Mouse (Mus musculus): Measurements from ENCODE around the gene St6gal1. TPM values are rescaled to one million over a fixed set of nuclear protein-coding genes. Genes with fewer than 3 reads are reported as not detected.

St6gal1 gene
- polyA plus RNA-seq, 1 experiment from 2014 or later: 53.8 TPM

DNA sequence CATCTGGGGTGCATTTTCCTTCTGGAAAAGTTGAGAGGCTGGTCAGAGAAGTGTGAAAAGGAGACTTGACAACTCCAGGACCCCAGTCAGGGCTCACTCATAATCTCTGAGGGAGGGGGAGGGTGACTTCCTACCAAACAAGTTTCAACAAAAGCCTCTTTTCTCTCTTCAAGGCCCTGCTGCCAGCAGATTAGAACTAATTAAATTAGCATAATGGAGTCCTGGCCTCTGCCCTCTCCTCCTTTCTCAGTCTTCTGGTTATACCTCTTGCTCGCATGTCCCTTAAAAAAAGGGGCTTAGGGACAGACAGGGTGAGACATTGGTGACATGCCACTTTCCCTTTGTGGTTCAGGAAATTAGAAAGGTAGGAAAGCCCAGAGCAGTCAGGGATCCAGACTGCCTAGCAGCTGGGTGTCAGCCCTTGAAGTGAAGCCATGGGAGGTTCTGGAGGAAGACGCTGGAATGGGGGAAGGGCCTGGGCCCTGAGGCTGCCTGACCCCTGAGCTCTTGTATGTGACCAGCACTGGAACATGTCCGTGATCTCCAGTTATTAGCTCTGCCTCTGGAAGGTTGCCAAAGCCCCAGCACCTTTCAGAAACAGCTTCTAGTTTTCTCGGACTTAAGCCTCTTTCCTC, 34.4 kb downstream of the St6gal1 start:
- no peaks in the 10 kb centered on the region for H3K9me3 ChIP-seq
- H3K27ac ChIP-seq (replicated peaks): peak overlapping the region; percentile 17
- ATAC-seq (replicated peaks): peak; percentile 27; the same call in 1 of the 2 replicates
- H3K4me2 ChIP-seq (replicated peaks): no peak overlapping the region
- no peaks in the 10 kb centered on the region for H3K27me3 ChIP-seq
- H3K36me3 ChIP-seq: peaks cover 4% of the 10 kb centered on the region; the same call in 1 of the 2 replicates
- peaks cover 33% of the 10 kb centered on the region for H3K4me1 ChIP-seq
- H3K9ac ChIP-seq (replicated peaks): no peak overlapping the region
- H3K4me3 ChIP-seq: no peak overlapping the region
- WGBS: 3% methylated on average over 4 of the region's 4 CpGs

DNA sequence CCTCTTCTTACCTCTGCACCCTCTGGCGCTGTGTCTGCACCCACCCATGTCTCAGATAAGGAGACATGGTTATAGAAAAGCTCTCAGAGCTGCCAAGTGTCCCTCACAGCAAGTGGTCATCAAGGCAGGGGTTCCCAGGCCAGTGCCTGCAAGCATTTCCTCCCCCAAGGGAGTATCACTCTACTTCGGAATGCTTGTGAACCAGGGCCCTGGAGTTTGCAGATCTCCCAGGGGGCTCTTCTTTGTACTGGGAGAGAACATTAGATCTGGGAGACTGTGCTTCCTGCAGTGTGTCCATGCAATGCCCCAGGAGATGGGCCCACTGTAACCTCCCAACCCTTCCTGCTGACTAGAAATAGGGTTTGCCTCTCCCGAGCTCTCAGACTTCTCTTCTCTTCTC, 35.0 kb downstream of the St6gal1 start:
- H3K9me3 ChIP-seq: no peaks in the 10 kb centered on the region
- WGBS: 37% methylated on average over 3 of the region's 3 CpGs
- H3K4me2 ChIP-seq (replicated peaks): no peak overlapping the region
- no peak overlapping the region for H3K9ac ChIP-seq (replicated peaks)
- no peak for ATAC-seq (replicated peaks)
- peaks cover 27% of the 10 kb centered on the region for H3K4me1 ChIP-seq
- no peaks in the 10 kb centered on the region for H3K27me3 ChIP-seq
- H3K4me3 ChIP-seq: no peak overlapping the region
- peaks cover 11% of the 10 kb centered on the region for H3K36me3 ChIP-seq
- no peak overlapping the region for H3K27ac ChIP-seq (replicated peaks)

DNA sequence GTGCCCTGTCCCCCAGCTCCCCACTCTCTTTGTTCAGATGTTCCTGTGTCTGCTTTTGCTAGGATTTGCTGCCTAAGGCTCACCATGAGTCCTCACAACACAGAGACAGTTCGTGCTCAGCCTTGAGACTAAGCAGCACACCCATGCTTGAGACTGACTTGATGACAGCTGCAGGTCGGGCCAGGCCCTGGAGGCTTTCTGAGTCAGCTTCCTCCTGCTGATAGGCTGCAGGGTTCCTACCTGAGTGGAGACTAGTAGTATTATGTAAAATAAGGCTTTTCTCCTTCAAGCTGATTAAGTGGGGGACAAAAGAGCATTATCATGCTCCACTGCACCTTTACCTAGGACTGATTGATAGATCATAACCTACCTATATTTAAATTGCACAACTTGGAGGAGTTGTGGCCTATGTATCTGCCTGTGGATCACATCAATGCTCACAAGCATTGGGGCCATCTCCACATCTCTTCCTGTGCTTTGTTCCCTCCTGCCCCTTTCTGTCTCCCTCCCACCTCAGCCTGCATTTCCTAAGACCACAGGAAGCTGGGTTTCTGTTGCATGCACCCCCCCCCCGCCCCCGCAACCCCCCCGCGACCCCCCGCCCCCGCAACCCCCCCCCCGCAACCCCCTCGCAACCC, 37.7 kb downstream of the St6gal1 start:
- H3K9me3 ChIP-seq: no peaks in the 10 kb centered on the region
- H3K4me2 ChIP-seq (replicated peaks): no peak overlapping the region
- ATAC-seq (replicated peaks): no peak
- peaks cover 11% of the 10 kb centered on the region for H3K36me3 ChIP-seq
- H3K27me3 ChIP-seq: no peaks in the 10 kb centered on the region
- 8% methylated on average over 5 of the region's 10 CpGs for WGBS
- H3K27ac ChIP-seq (replicated peaks): no peak overlapping the region
- no peak overlapping the region for H3K4me3 ChIP-seq
- H3K4me1 ChIP-seq: peaks cover 35% of the 10 kb centered on the region
- H3K9ac ChIP-seq (replicated peaks): no peak overlapping the region

DNA sequence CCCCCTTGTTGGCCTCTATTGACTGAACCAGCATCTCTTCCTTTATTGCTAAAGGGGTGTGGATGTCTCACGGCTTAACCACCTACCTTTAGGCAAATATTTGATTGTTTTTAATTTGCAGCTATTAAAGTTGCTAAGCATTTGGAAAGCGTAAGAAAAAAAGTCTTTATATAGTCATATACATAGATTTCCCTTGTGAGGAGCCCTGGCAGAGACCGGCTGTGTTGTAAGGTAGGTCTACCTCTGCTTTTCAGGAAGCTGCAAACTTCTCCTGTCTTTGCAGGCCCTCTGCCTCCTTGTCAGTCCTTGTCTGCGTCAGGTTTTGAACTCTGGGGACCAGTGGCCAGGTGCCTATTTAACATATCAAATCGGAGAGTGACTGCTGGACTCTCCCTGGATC, 38.3 kb downstream of the St6gal1 start:
- Histone ChIP-seq H3K4me3 (no peak overlapping the region), H3K36me3 (peaks cover 11% of the 10 kb centered on the region), H3K27ac (replicated peaks) (no peak overlapping the region), H3K9me3 (no peaks in the 10 kb centered on the region), H3K4me1 (peaks cover 35% of the 10 kb centered on the region), H3K9ac (replicated peaks) (no peak overlapping the region), H3K27me3 (no peaks in the 10 kb centered on the region), H3K4me2 (replicated peaks) (no peak overlapping the region)
- no peak for ATAC-seq (replicated peaks)
- 36% methylated on average over 5 of the region's 5 CpGs for WGBS

DNA sequence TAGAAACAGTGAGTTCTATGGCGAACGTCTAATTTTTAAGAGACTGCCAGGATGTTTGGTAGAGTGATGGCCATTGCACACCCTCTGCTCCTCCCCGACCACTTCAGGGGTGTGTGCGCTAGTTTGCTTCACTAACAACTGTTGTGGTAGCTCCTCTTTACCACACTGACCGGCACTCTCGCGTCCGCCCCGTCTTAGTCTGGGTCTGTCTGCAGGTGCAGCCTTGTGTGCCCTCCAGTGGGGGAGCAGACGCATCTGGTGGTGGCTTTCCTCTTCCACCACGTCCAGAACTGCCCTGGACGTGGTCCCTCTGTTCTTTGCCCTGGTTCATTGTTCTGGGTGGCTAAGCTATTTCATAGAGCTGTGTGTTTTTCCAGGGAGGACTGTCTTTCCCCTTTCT, 40.5 kb downstream of the St6gal1 start:
- Histone ChIP-seq H3K36me3 (peaks cover 11% of the 10 kb centered on the region), H3K27me3 (no peaks in the 10 kb centered on the region), H3K4me3 (no peak overlapping the region), H3K9me3 (no peaks in the 10 kb centered on the region), H3K9ac (replicated peaks) (no peak overlapping the region), H3K27ac (replicated peaks) (no peak overlapping the region), H3K4me1 (peaks cover 26% of the 10 kb centered on the region), H3K4me2 (replicated peaks) (no peak overlapping the region)
- 87% methylated on average over 12 of the region's 12 CpGs for WGBS
- ATAC-seq (replicated peaks): no peak

DNA sequence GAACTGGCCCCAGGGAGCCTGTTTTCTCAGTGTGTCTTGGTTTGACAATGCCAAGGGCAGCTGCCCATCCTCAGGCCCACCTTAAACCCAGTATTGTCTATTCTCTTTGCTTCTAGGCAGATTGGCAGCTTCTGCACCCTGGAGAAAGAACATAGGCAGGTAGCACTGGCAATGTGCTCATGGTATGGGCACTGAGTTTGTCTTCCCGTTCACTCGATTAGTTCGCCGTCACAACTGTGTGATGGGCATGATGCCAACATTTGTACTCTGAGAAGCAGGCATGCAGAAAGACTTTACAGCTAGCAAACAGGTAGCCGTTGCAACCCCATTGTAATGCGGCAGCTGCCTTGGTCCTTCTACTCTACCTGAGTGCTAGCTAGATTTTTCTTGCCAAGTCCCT, 40.9 kb downstream of the St6gal1 start:
- WGBS: 26% methylated on average over 6 of the region's 6 CpGs
- no peaks in the 10 kb centered on the region for H3K9me3 ChIP-seq
- no peak for ATAC-seq (replicated peaks)
- H3K27ac ChIP-seq (replicated peaks): no peak overlapping the region
- peaks cover 30% of the 10 kb centered on the region for H3K4me1 ChIP-seq
- H3K4me3 ChIP-seq: no peak overlapping the region
- H3K9ac ChIP-seq (replicated peaks): no peak overlapping the region
- H3K27me3 ChIP-seq: no peaks in the 10 kb centered on the region
- H3K4me2 ChIP-seq (replicated peaks): no peak overlapping the region
- H3K36me3 ChIP-seq: peaks cover 11% of the 10 kb centered on the region

DNA sequence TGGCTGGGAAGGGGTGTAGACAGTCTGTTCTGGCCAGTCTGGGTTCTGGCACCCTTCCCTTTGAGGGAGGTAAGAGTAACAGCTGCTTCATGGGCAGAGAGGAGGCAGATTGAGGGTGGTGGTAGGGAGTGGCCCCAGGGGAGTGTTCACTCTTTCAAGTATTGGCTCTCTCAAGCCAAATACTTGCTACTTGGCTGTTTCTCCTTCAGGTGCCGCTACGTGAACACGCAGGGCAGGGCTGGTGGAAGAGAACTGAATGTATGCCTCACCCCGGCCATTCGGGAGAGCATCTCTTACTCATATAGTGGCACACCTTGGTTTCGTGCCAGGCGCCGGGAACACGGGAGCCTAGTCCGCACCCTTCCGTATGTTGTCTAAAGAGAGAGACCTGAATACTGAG, 41.8 kb downstream of the St6gal1 start:
- Histone ChIP-seq H3K9ac (replicated peaks) (no peak overlapping the region), H3K9me3 (no peaks in the 10 kb centered on the region), H3K36me3 (peaks cover 11% of the 10 kb centered on the region), H3K4me1 (peaks cover 38% of the 10 kb centered on the region), H3K27me3 (no peaks in the 10 kb centered on the region), H3K4me3 (no peak overlapping the region), H3K27ac (replicated peaks) (no peak overlapping the region), H3K4me2 (replicated peaks) (no peak overlapping the region)
- no peak for ATAC-seq (replicated peaks)
- WGBS: 94% methylated on average over 11 of the region's 11 CpGs

DNA sequence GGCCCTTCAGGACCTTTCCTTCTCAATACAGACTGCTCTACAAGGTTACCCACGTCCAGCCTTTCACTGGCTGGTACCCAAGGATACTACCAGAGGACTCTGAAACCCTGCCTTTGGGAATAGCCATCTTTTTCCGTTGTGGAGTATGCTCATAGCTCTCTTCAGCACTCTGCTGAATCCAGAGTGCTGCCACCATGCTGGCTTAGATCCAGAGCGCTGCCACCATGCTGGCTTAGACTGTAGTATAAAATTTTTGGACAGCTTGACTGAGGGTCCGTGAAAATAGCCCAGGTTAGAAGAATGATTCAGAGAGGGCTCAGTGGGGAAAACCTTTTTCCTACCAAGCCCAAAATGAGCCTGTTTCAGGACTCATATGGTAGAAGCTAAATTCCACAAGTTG, 42.4 kb downstream of the St6gal1 start:
- Histone ChIP-seq H3K4me3 (no peak overlapping the region), H3K4me2 (replicated peaks) (no peak overlapping the region), H3K4me1 (peaks cover 42% of the 10 kb centered on the region), H3K36me3 (peaks cover 11% of the 10 kb centered on the region), H3K9ac (replicated peaks) (no peak overlapping the region), H3K27ac (replicated peaks) (no peak overlapping the region), H3K9me3 (no peaks in the 10 kb centered on the region), H3K27me3 (no peaks in the 10 kb centered on the region)
- ATAC-seq (replicated peaks): no peak
- WGBS: 82% methylated on average over 4 of the region's 4 CpGs

DNA sequence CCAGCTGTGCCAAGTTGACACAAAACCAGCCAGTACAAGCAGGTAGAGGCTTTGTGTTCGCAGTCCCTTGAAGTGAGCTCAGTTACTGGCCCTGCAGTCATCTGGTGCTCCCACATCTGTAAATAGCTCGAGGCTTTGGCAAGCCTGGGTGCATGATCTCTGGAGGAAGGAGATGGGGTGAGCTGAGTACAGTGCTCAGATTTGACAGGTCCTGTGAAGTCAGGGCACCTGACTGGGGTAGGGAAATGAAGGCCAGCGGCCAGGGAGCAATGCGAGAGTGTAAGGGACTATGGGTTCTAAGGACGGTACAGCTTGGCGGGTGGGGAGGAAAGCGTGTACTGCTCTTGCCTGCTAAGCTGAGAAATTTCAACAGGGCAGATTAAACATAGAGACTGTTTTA, 43.7 kb downstream of the St6gal1 start:
- no peak overlapping the region for H3K4me3 ChIP-seq
- no peak overlapping the region for H3K4me2 ChIP-seq (replicated peaks)
- H3K4me1 ChIP-seq: peaks cover 37% of the 10 kb centered on the region
- no peak overlapping the region for H3K9ac ChIP-seq (replicated peaks)
- no peaks in the 10 kb centered on the region for H3K9me3 ChIP-seq
- H3K27me3 ChIP-seq: no peaks in the 10 kb centered on the region
- 89% methylated on average over 7 of the region's 7 CpGs for WGBS
- no peak overlapping the region for H3K27ac ChIP-seq (replicated peaks)
- ATAC-seq (replicated peaks): no peak
- peaks cover 11% of the 10 kb centered on the region for H3K36me3 ChIP-seq

DNA sequence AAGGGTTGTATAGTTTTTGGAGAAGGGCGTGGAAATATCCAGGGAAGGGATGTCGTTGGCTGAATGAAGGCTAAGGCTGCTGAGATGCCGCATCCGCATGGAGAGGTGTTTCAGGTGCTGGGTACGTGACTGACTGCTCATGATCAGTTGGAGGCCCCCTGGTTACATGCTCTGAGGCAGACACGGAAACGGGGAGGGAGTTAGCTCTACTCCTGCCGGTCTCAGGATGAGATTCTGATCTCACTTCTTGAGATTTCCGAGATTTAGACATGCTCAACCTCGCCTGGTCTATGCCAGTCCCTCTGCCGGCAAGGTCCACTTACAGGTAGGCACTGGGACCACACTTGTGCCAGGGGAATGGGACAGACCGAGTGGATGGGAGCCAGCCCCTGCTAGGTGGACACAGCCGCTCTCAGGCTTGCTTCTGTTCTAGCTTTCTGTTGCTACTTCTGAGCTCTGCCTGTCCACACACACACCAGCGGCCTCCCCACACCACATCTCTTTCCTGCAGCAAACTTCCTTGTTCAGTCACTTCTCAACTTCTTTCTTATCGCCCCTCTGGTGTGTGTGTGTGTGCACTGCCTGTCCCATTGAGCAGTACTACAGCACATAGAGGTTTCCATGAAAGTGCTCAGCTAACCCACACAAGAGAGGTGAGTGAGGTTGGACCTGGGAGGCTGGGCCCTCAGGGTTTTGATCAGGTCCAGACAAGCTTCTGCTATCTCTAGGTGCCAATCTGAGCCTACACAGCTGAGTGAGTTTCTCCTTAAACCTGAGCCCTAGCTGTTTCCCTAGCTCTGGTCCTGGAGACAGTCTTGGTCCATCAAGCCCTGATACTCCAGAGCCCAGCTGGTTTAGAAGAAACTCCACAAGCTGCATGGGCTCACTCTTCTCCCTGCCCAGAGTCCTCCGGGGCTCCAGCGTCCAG, 44.8 kb downstream of the St6gal1 start:
- H3K27ac ChIP-seq (replicated peaks): no peak overlapping the region
- WGBS: 80% methylated on average over 17 of the region's 17 CpGs
- no peaks in the 10 kb centered on the region for H3K27me3 ChIP-seq
- peaks cover 3% of the 10 kb centered on the region for H3K36me3 ChIP-seq
- no peaks in the 10 kb centered on the region for H3K9me3 ChIP-seq
- no peak overlapping the region for H3K4me2 ChIP-seq (replicated peaks)
- no peak overlapping the region; the same call in 1 of the 2 replicates for H3K9ac ChIP-seq (replicated peaks)
- peaks cover 41% of the 10 kb centered on the region for H3K4me1 ChIP-seq
- H3K4me3 ChIP-seq: no peak overlapping the region
- ATAC-seq (replicated peaks): no peak

DNA sequence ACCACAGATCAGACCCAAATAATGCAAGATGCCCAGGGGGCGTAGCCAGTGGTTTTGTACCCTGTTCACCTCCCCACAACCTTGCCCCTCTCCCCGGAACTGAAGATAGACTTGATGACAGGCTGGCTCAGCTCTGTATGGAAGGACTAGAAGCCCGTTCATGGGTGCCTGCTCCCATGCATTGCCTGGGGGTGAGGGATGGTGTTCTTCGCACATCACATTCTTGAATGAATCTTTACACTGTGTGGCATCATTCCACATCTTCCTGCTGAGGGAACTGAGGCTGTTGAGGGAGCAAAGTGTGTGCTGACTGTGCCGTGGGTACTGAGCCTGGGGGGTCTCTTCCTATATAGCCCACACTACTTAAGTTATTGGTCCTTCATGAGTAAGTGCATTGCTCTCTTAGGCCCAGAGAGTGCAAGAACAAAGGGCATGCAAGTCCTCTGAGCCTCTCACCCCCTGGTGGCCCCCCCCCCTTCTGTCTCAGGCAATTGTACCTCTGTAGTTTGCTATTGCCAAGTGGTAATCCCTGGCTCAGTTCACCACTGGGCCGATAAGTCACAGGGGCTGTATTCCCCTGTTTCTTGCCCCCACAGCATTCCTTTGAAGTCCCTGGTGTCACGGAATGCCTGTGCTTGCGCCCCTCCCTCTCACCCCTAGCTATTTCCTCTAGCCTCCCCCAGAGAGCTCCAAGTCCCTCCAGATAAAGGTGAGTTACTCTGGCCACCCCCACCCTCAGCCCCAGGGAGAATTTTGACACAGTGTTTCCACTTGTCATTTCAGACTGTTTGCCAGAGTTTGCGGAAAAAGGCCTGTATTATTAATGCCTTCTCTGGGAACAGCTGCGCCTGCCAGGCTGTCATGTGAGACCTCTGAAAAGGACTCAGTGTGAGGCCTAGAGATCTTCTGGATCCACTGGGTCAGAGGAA, 45.7 kb downstream of the St6gal1 start:
- H3K9me3 ChIP-seq: no peaks in the 10 kb centered on the region
- H3K27ac ChIP-seq (replicated peaks): peak overlapping the region; percentile 14; the same call in 1 of the 2 replicates
- WGBS: 18% methylated on average over 10 of the region's 10 CpGs
- H3K27me3 ChIP-seq: no peaks in the 10 kb centered on the region
- H3K9ac ChIP-seq (replicated peaks): no peak overlapping the region
- no peak overlapping the region for H3K4me3 ChIP-seq
- no peaks in the 10 kb centered on the region for H3K36me3 ChIP-seq
- no peak overlapping the region for H3K4me2 ChIP-seq (replicated peaks)
- ATAC-seq (replicated peaks): peak; percentile 38
- H3K4me1 ChIP-seq: peaks cover 38% of the 10 kb centered on the region

All from forebrain, embryonic 15.5 days (tissue).